Mouse (Mus musculus) kidney, adult 2 months (tissue): ENCODE measurements at regions not wholly inside any gene's neighbourhood (a gene's known extent, or its start where the extent isn't known, plus 50 kb on each side); places are given as distances from the start of the nearest gene placed in this dataset.

Experiments used
- DNase-seq: peaks from one replicate; pipeline ENCODE4 v3.0.0; 2021
- H3K27ac ChIP-seq: fragments of 200-500 bp; 2 replicates; pipeline ENCODE4 v1.5.1; 2012; ENCODE audit warnings: low read depth, low read length, control low read depth, inconsistent platforms; ENCODE audit not compliant: insufficient read depth
- H3K27me3 ChIP-seq: fragments of 200-500 bp; replicated peaks from 2 replicates; pipeline ENCODE4 v1.6.1; 2012; ENCODE audit warnings: mild to moderate bottlenecking, moderate library complexity, low read length, inconsistent platforms; ENCODE audit not compliant: control insufficient read depth, insufficient read depth
- H3K36me3 ChIP-seq: fragments of 200-500 bp; 2 replicates; pipeline ENCODE4 v1.6.1; 2012; ENCODE audit warnings: mild to moderate bottlenecking, moderate library complexity, low read length, inconsistent platforms; ENCODE audit not compliant: control insufficient read depth, insufficient read depth
- H3K4me1 ChIP-seq: fragments of 200-500 bp; 2 replicates; pipeline ENCODE4 v1.6.1; 2011; ENCODE audit warnings: low read length; ENCODE audit not compliant: control insufficient read depth, insufficient read depth
- H3K4me3 ChIP-seq: fragments of 200-500 bp; 2 replicates; pipeline ENCODE4 v1.5.1; 2011; ENCODE audit warnings: mild to moderate bottlenecking, low read depth, low read length, control low read depth; ENCODE audit not compliant: insufficient read depth
- CTCF ChIP-seq: fragments of 200-500 bp; conservative IDR thresholded peaks from 2 replicates; pipeline ENCODE4 v1.5.1; 2011; ENCODE audit warnings: low read depth, mild to moderate bottlenecking, control low read depth, low read length, moderate library complexity, mixed read lengths; ENCODE audit not compliant: insufficient read depth, insufficient read length
- POLR2A ChIP-seq: fragments of 200-500 bp; IDR thresholded peaks from one replicate; pipeline ENCODE4 v1.6.1; 2011; ENCODE audit warnings: low read depth, low read length, control low read depth
- WGBS: fragments of 180-500 bp; shearing (Covaris S2); methylation state at CpG from one replicate; pipeline ENCODE4 v1.1.7; 2018; 5-methylcytosine and 5-hydroxymethylcytosine counted together

GRCm38 (mm10) chr16:24258991-24259390 is 134.3 kb upstream of the Lpp start:
- H3K4me1 ChIP-seq: no peaks in the 10 kb centered on the region; the same call in 1 of the 2 replicates
- no peak for DNase-seq
- no peak for TF ChIP-seq CTCF
- TF ChIP-seq POLR2A: no peak
- H3K4me3 ChIP-seq: no peak overlapping the region
- no peaks in the 10 kb centered on the region for H3K27me3 ChIP-seq
- WGBS: 58% methylated on average over 1 of the region's 1 CpGs
- H3K36me3 ChIP-seq: no peaks in the 10 kb centered on the region
- H3K27ac ChIP-seq: no peak overlapping the region

- WGBS: 38% methylated on average over 10 of the region's 10 CpGs
- no peak overlapping the region for H3K27ac ChIP-seq
- DNase-seq: peak; percentile 69
- no peaks in the 10 kb centered on the region; the same call in 1 of the 2 replicates for H3K4me1 ChIP-seq
- TF ChIP-seq CTCF: no peak
- TF ChIP-seq POLR2A: no peak
- no peaks in the 10 kb centered on the region for H3K36me3 ChIP-seq
- H3K4me3 ChIP-seq: no peak overlapping the region
- H3K27me3 ChIP-seq: no peaks in the 10 kb centered on the region
These were observed 138.3 kb upstream of the Lpp start for GRCm38 (mm10) chr16:24255037-24255436.

GRCm38 (mm10) chr16:24254590-24254989 is 138.7 kb upstream of the Lpp start:
- no peaks in the 10 kb centered on the region; the same call in 1 of the 2 replicates for H3K4me1 ChIP-seq
- no peak for DNase-seq
- H3K4me3 ChIP-seq: no peak overlapping the region
- no peak for TF ChIP-seq CTCF
- no peak for TF ChIP-seq POLR2A
- no peaks in the 10 kb centered on the region for H3K36me3 ChIP-seq
- H3K27me3 ChIP-seq: no peaks in the 10 kb centered on the region
- no peak overlapping the region for H3K27ac ChIP-seq

GRCm38 (mm10) chr16:24254143-24254542 is 139.2 kb upstream of the Lpp start:
- Histone ChIP-seq H3K27ac (no peak overlapping the region), H3K36me3 (no peaks in the 10 kb centered on the region), H3K27me3 (no peaks in the 10 kb centered on the region), H3K4me1 (no peaks in the 10 kb centered on the region; the same call in 1 of the 2 replicates), H3K4me3 (no peak overlapping the region)
- no peak for DNase-seq
- 81% methylated on average over 4 of the region's 4 CpGs for WGBS
- TF ChIP-seq CTCF (no peak), POLR2A (no peak)

GRCm38 (mm10) chr16:24247291-24247690 is 146.0 kb upstream of the Lpp start:
- no peak overlapping the region for H3K4me3 ChIP-seq
- no peaks in the 10 kb centered on the region for H3K36me3 ChIP-seq
- WGBS: 64% methylated on average over 5 of the region's 5 CpGs
- no peaks in the 10 kb centered on the region for H3K27me3 ChIP-seq
- no peaks in the 10 kb centered on the region for H3K4me1 ChIP-seq
- peak; percentile 12 for DNase-seq
- H3K27ac ChIP-seq: no peak overlapping the region
- TF ChIP-seq POLR2A (no peak), CTCF (no peak)

- H3K4me3 ChIP-seq: no peak overlapping the region
- TF ChIP-seq CTCF (no peak), POLR2A (no peak)
- H3K4me1 ChIP-seq: peaks cover 18% of the 10 kb centered on the region; the same call in 1 of the 2 replicates
- peak; percentile 87 for DNase-seq
- no peaks in the 10 kb centered on the region for H3K36me3 ChIP-seq
- H3K27ac ChIP-seq: peak overlapping the region; percentile 48; the same call in 1 of the 2 replicates
- H3K27me3 ChIP-seq: no peaks in the 10 kb centered on the region
- WGBS: 51% methylated on average over 3 of the region's 3 CpGs
These were observed 155.2 kb upstream of the Lpp start for GRCm38 (mm10) chr16:24238075-24238555.

GRCm38 (mm10) chr16:24237425-24237824 is 155.9 kb upstream of the Lpp start:
- no peak overlapping the region for H3K4me3 ChIP-seq
- no peak for TF ChIP-seq CTCF
- TF ChIP-seq POLR2A: no peak
- 81% methylated on average over 3 of the region's 3 CpGs for WGBS
- no peaks in the 10 kb centered on the region for H3K27me3 ChIP-seq
- H3K36me3 ChIP-seq: no peaks in the 10 kb centered on the region
- DNase-seq: no peak
- H3K27ac ChIP-seq: peak overlapping the region; percentile 6; the same call in 1 of the 2 replicates
- peaks cover 18% of the 10 kb centered on the region; the same call in 1 of the 2 replicates for H3K4me1 ChIP-seq
